Mouse (Mus musculus) gastrocnemius, postnatal 4 days (tissue): ENCODE data around the gene Muc15. TPM values are rescaled to one million over a fixed set of nuclear protein-coding genes. Genes with fewer than 3 reads are reported as not detected.

Source experiments
- DNase-seq, 2 experiments: peaks; one replicate each; pipeline ENCODE4 v3.0.0; 2021 to 2022; ENCODE audit warnings: low spot score in 2 of 2, mixed read lengths in 2 of 2
- long read RNA-seq, 2 experiments: library from polyadenylated mRNA; stranded (forward); transcript quantifications; one replicate each; pipeline ENCODE4 v2.0.0; 2021
- total RNA-seq, 2 experiments: library from RNA; stranded (reverse); gene quantifications; 2 replicates each; pipeline ENCODE4 v1.2.3; 2021

Gene Muc15
- total RNA-seq: under 1 TPM in 1 of 2 experiments, not detected in 1; 0.08 TPM
- long read RNA-seq, experiment 1: 0 reads
- long read RNA-seq, experiment 2: 0 reads

DNA sequence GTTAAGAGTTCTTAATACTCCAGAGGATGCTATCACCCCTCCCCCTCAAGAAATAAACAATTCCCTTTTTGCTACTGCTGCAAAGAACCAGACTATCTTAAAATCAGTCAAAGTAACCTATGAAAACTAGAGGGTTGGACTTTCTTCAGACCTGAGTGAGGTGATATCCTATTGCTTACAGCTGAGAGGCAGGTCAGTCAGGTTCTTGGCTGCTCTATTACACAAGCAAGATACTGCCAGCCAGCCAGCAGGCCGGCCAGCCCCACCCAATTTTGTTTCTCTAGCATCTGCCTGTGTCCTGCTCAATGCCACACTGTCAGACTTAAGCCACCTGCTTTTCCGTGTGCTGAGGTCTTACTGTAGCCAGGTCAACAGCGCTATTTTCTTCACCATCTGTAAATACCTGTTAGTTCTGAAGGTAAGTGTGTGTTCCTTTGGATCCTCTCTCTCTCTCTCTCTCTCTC, at the start of gene Muc15:
Gene Muc15, plus strand, starts transcription at position 51 of the 464 bp plus-strand sequence.
- no peak for DNase-seq

DNA sequence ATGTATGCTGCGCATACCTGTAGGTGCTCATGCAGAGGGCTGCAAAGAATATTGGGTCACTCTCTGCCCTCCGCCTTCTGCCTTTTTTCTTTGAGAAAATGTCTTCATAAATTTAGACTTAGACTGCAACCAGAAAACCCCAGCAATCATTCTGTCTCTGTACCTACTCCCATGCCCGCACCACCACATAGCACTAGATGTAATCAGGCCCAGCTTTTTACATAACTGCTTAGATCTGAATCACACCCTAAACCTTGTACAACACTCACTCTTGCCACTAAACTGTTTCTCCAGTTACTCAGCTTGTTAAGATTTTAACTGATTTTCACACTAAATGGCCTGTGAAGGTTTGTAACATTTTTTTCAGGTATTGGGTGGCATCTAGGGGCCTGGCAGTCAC, 11.7 kb upstream of the Muc15 start:
- no peak for DNase-seq

DNA sequence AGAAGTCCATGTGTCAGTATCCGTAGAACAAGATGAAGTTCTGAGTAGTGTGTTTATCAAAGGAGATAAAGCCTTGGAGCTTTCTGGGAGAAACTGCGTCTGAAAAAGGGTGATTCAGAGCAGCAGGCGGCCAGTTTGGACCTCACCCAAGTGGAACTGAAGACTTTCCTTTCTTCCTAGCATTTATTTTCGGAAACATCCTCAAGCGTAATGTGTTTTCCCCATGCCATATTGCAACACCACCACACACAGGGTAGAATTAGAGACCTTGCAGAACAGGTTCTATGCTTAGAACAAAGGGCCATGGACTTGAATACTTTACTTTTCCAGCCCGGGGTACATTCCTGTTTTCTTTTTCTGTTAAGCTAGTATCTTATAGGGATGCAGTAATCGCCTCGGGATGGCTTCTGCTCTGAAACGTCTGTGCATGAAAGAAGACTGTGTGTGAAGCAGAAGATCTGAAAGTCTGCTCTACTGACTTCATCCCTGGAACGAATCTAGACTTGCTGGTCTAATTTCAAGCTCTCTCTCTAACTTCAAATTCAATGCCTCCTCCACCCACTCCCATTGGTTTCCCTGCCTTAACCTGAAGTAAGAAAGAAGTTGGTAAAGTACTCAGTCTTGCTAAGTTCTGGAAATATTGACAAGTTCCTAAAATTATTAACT, 11.0 kb upstream of the Muc15 start:
- DNase-seq: no peak

DNA sequence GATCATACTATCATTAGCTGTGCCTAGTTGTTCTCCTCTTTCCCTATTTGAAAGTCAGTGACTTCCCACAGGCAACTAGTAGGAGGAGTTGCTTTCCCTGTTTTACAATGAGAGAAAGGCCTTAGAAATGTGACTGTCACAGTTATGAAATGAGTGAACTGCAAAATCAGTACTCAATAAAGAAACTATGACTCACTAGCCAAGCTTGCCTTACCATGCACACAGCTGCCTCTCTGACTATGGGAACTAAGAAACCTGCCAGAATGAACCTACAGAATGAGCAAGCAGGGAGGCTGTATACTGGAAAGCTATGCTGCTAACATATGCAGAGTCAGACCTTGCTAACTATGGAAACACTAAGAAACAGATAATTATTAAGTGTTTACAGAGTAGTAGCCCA, 2.1 kb upstream of the Muc15 start:
- DNase-seq: no peak

DNA sequence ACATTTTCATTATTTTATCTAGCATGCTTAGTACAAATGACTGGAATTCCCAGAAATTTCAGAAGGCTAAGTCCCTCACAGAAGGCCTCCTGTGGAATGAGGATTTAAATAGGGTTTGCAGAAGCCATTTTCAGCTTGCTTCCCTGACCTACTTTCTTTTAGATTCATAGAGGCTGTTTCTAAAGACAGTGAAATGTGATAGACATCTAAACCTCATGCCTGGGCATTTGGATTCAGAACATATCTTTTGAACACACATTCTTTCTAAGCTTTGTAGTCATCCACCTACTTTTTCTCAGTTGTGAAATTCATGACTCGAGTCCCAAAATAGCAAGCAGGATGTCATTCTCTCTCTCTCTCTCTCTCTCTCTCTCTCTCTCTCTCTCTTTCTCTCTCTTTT, 1.1 kb downstream of the Muc15 start:
- DNase-seq: no peak

DNA sequence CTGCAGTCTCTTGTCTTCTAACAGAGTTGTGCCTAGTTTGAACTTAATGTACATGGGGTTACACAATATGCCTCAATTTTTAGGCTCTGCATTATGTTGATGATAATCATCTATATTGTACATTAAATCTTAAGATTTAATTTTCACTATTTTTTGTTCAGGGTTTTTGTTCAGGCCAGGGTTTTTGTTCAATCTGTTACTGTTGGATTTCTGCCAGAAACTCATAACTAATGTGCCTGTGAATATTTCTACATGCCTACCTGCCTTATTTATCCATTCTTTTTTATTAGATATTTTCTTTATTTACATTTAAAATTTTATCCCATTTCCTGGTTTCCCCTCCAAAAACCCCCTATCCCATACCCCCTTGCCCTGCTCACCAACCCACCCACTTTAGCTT, 5.0 kb downstream of the Muc15 start:
- DNase-seq: no peak

DNA sequence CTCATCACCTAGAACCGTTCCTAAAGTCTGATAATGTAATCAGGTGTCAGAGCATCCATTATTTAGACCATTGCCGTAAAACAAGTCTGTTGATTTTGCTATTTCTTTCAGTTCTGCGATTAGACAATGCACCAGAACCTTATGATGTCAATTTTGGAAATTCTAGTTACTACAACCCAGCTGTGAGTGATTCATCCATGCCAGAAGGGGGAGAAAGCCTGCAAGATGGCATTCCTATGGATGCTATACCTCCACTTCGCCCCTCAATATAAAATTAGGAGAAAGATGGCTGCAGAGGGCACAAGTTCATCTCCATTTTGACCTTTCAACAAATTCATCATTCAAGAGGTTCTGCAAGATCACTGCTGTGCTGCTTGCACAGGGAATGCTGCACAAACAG, 16.1 kb downstream of the Muc15 start:
- DNase-seq: no peak

DNA sequence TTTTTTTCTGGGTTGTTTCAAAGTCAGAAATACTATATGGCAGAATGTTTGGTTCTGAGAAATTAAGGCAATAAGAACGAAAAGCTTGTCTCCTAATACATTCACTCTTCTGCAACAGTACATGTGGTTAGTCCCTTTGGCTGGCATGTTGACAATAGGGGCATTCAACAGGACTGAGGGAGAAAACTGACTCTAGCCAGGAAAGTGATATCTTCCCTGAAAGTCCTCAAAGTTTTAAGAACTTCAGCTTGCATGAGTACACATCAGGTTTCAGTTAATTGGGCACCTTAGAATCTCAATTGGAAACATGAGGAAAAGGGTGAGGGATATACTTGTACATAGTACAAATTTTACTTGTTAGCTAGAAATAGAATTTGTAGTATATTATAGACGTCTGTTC, 16.8 kb downstream of the Muc15 start:
- DNase-seq: no peak

DNA sequence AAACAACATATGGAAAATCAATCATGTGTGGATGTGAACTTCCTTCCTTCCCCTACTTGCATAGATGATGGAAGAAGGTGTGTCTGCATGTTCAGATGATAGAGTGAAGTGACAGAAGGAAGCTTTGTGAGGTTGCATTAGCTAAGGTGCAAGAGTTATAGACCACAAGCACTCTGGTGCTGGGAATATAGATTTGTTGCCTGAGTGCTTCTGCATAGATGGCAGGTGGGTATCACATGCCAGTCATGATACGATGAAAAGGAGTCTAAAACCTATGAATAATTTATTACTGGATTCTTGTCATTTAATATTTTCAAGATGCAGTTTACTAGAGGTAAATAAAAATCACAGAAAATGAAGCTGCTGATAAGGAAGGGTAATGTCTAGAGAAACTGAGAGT, 18.6 kb downstream of the Muc15 start:
- DNase-seq: no peak

DNA sequence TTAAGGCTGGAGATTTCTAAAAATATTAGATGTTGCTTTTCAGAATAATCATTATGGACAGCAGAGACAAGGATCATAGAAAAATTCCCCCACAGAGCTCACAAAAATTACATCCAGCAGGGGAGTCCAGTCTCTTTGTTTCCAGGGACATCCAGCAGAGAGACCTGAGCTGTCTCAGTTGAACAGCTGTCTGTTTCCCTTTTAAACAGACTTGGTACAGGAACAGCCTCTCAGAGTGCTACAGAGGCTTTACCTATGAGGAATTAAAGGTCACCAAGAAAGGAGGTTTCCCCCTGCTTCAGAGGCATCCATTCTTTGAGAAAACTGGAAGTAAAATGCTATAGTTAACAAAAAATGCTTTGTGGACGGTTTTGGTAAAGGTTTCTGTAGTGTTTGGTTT, 19.4 kb downstream of the Muc15 start:
- no peak for DNase-seq

DNA sequence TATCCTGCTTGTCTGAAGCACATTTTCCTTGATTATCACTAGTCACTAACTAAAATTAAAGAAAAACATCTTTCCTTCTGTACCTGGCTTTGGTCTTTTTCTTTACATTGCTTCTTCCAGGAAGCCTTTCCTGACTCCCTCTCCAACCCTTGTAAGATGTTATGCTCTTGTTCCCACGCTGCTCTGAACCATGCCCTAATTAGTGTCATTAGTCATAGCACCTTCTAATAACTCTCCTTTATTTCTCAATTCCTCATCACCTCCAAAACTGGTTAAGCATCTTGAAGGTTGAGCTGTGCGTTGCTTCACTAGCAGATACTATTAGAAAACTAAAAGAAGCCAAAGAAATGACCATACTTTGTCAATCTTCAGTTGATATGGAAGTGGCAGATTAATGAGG, 36.4 kb downstream of the Muc15 start:
- DNase-seq: no peak

DNA sequence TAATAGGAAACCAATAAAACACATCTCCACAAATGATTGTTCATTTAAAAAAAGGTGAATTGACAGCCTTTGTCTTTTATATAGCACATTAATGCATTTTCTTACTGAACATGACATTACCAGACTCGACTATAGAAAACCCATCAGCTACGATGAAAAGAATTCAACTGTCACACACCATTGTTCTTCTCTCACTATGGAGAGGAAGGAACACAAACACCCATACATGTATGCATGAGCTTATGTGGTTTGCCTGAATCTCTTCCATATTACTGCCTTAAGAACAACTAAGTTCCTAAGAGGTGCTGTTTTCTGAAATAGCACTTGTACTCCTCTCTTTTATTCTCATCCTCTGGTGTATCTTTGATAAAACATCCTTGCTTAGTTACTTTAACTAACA, 38.3 kb downstream of the Muc15 start:
- DNase-seq: no peak

DNA sequence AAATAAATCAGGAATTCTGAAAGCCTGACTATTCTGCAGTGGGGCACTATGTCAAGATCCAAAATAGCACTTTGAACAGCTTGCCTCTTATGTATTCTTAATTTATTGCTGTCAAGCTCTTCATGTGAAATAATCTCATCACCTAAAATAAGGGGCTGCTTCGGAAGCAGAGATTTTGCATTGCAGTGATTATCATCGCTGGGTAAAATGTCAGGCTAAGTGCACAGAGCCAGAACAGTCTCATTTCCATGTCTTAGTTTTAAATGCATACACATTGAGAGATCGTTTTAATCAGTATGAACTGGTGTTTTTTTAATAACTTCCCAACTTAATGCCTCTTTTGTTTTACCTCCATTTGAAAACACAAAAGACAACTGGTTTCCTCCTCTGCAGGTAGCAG, 66.3 kb downstream of the Muc15 start:
- no peak for DNase-seq

Other genes starting within 250 kb of the Muc15 start
- gene Slc5a12, start 124.0 kb upstream of the Muc15 start, total RNA-seq: not detected
- gene Ano3, start 229.6 kb downstream of the Muc15 start, total RNA-seq: under 1 TPM; 0.10 to 0.34 TPM